Mouse (Mus musculus): ENCODE data around the gene Itga1.

The Itga1 gene

DNA sequence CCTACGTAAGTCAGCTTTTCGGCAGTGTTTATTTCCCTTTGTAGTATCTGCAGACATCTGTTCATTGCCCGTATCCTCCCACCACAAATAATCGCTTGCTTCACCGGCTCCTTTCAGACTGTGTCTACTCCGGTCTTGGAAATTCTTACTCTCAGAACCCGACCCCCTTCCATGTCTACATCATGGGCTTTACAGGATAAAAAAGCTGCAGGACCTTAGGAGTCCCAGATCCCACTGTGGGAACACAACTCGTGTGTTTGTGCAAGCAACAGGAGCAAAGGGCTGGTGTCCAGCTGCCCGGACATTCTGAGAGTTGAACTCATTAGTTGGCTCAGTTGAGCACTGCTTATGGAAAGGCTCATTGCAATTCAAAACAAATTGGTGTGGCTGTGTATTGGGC lies 47.0 kb downstream of the Itga1 start:
- DNase-seq (ENCODE audit: low read depth in 1 of 2, low spot score in 2 of 2) = no peak

DNA sequence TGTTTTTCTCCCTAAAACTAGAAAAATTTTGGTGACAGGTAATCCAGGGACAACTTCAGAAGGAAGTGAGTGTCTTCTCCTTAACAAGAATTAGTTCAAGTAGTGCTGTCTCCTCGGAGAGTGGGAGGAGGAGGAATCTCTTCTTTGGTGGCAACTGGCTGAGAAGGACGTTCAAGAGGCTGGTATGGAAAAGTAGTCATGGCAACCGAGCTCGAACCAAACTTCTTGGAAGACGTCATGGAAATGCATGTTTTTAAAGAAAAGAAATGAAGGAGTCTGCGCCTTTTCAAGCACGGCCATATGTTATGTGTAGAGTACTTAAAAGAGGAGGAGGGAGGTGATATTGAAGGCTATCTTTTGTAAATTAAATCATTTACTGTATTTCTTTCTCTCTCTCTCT lies 49.2 kb downstream of the Itga1 start:
- no peak for DNase-seq (ENCODE audit: low read depth in 1 of 2, low spot score in 2 of 2)

DNA sequence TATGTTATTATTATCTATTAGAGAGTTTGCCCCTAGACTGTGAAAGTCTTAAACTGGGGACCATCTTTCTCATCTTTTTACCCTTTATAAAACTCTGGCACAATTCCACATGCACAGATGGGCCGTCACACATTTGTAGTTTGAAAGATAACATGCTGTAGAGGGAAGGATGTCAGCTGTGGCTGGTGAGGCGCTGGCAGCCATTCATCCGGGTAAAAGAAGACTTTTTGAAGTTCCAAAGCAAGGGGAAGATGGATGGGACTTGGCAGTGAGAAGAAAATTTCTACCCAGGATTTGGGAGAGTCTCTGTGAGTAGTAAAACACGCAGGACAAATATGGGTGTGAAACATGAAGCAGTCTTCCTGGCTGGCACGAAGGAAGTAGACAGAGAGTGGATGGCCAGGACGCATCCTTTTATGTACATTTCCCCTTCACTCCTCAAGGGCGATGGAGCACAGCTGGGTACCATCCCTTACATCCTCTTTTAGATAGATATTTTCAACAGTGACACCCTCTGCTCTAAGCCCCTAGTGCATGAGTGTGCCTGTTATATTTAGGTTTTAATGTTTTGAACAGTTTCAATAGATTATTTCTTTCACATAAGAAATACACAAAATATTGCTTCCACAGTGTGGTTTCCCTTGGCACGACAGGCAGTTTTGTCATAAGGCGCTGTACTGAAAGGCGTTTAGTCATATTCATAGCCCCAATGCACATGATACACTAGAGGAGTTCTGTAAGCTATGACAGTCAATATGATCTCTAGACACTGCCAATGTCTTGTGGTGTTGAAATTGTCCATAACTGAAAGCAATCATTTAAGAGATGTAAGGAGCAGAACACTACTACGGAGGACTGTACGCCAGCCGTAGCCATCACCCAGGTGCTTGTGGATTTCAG lies 50.9 kb downstream of the Itga1 start:
- no peak for DNase-seq (ENCODE audit: low read depth in 1 of 2, low spot score in 2 of 2)

DNA sequence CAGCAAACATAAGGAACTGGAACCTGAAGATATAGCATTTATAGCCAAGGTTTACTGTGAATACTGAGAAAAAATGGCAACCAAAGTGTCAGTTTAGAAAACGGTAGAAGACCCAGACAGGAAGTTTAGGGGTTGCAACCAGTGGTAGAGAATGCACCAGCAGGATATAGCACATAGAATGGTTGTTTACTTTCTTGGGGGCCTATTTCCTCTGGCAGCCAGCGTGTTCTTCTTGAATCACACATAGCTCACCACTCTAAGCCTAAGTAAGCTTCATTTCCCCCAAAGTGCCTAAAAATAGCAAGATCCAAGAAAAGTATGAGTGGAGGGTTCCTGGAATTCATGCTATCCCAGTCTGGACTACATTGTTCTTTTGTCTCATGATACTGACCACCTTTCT lies 59.1 kb downstream of the Itga1 start:
- no peak for DNase-seq (ENCODE audit: low read depth in 1 of 2, low spot score in 2 of 2)

DNA sequence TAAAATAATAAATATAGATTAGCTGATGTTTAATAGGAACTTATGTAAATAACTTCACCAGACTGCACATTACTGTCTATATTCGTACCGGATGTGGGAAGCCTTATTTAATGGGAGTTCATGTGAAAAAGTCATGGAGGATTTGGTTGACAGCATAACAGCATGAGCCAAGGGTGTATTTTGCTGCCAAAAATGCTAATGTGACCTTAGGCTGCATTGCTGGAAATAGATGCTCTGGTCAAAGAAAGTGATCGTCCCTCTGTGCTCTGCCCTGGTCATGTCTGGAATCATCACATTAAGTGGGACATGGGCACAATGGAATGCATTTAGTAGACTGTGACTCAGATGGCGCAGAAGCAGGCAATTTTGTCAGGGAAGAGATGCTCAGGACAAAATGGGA lies 64.5 kb downstream of the Itga1 start:
- no peak for DNase-seq (ENCODE audit: low read depth in 1 of 2, low spot score in 2 of 2)

DNA sequence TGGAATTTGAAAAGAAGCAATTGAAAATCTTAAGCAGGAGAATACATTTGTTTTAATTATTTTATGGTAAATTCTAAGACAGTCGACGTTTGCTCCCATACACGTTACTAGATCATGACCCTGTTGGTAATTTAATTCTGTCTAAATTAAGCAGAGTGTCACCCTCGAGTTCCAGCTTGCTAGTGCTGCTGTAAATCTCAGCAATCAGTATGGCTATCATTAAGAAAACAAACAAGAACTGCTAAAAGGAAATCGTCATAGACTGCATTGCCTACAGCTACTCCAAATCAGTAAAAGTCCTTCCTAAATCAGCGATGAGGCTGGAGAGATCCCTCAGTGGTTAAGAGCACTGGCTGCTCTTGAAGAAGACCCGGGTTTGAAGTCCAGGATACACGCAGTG lies 66.4 kb downstream of the Itga1 start:
- no peak for DNase-seq (ENCODE audit: low read depth in 1 of 2, low spot score in 2 of 2)

DNA sequence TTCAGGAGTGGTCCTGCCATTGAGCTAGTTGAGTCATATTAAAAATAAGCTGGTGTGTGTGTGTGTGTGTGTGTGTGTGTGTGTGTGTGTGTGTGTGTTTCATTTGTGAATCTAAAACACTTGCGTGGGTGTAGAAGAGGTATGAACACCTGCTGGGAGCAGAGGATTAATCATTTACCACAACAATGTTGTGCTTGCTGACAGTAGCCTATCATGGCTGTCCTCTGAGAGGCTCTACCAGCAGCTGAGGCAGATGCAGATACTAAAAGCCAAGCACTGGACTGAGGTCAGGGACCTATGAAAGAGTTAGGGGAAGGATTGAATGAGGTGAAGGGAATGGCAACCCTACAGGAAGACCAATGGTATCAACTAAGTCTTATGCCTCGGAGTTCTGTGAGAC lies 68.6 kb downstream of the Itga1 start:
- no peak for DNase-seq (ENCODE audit: low read depth in 1 of 2, low spot score in 2 of 2)

DNA sequence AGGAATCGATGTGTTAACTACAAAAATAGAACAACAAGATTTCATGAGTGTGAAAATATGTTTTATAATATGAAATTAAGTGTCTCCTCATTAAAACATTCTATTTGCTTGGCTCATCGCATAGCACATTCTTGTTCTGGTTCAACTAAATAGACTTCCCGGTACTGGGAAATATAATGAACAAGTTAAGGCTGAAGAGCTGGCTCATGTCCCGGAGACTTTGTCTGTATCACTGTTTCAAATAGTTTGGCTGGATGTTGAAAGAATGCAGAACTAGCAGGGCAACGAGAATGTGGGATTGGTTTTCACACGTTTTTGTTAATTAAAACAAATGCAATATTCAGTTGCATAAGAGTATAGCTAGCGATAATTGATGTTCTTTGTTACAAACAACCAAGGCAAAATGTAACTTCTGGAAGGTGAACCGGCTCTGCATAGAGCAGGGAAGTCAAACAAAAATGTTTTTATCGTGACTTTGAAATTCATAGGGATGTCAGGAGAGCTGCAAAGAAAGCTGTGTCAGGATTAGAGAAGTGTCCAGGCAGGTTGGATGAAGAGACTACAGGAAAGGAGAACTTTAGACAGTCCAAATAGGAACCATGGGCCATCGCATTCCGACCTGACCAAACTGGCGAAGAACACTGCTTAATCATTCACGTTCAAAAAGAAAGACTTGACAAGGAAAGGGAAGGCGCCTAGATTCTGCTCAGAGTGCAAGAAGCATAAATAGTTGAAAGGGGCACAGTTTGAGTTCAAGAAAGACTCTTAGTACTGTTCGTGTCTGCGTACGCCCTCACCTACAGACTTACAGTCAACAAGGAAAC lies 70.4 kb downstream of the Itga1 start:
- DNase-seq (ENCODE audit: low read depth in 1 of 2, low spot score in 2 of 2) = no peak

DNA sequence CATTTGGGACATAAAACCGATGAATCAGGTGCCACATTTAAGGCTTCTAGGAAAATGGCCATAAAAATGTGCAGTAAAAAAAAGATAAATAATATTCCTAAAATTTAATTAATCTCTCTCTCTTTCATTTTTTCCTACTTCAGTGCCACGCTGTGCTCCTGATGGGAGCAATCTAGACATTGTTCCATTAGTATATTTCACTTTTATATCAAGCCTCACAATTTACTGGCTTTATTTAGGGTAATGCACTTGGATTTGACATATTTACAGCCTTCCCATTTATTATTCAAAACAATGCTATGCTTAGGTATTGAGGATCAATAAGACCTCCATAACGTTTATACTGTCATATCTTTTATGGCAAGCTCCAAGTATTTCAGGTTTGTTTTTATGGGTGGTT lies 76.4 kb downstream of the Itga1 start:
- no peak for DNase-seq (ENCODE audit: low read depth in 1 of 2, low spot score in 2 of 2)

DNA sequence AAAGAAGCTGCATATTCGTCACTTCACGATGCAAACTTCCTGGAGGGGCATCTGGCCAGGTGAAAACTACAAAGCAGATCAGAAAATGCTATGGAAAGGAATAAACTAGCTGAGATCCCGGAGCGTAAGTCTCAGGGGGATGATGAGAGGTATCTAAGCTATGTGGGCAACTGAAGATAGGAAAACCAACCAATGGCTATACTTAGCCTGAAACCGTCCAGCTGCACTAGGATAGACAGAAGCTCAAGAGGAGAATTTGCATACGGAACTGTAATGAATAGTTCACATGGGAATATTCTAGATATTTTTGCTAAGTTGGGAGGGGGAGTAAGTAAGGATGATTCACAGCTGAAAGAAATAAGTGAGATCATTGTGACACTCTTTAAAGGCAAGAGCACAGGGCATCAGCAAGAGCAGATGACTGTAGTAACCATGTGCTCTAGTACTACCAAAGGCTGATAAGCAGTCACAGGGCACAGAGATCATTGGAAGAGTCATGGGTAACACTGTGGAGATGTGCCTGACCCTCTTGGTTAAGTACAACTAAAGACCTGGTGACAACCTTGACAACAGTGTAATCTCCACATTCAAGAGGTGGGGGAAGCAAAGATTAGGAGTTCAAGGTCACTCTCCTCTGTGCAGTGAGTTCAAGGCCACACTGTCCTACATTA lies 79.5 kb downstream of the Itga1 start:
- no peak for DNase-seq (ENCODE audit: low read depth in 1 of 2, low spot score in 2 of 2)

DNA sequence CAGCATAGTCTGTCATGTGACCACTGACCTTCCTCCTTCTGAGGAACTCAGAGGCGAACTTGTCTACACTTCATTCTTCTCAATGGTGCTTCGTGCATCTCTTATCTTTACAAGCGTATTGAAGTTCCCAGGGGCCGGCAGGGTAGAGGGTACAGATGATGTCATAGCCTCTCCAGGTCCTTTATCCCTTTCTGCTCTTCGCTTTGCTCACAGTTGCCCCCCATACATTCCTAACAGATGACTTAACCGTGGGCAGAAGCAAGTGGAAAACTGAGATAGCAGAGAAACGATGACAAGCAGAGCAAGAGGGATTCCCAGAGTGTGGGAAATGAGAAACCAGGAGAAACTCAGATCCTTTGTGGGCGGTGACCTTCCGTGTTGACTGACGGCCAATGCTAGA lies 80.4 kb downstream of the Itga1 start:
- no peak for DNase-seq (ENCODE audit: low read depth in 1 of 2, low spot score in 2 of 2)

DNA sequence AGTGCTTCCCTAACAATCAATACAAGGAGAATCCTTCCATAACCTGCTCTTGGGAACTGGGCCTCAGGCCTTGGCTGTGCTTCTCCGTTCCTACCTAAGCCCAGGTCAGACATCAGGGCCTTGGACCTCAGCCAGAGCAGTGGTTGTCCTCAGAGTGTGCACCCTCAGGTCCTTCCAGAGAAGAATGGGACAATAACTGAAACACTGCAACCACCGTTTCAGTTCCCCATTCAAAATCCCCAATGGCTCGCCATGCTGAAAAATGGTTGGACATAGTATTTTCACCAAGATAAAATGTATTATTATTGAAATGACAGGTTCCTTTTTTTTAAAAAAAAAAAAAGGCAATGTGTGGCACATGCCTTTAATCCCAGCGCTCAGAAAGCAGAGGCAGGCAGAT lies 81.0 kb downstream of the Itga1 start:
- DNase-seq (ENCODE audit: low read depth in 1 of 2, low spot score in 2 of 2) = no peak

DNA sequence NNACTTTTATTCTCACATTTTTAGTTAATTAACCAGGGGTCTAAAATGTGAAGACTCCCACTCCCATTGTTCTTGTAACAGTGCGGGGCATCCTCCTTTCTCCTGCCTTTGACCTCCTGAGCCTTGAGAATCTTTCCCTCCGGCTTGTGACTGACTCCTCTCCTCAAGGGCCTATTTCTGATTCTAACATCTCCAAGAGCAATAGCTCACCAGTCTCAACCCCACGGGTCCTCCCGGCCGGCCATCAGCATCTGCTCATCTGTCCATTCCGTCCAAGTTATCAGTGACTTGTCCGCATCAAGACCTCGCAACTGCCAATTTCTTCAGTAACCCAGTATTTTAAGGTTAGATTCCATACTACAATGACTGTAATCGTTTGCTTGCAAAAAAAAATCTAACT lies 84.2 kb downstream of the Itga1 start:
- no peak for DNase-seq (ENCODE audit: low read depth in 1 of 2, low spot score in 2 of 2)

DNA sequence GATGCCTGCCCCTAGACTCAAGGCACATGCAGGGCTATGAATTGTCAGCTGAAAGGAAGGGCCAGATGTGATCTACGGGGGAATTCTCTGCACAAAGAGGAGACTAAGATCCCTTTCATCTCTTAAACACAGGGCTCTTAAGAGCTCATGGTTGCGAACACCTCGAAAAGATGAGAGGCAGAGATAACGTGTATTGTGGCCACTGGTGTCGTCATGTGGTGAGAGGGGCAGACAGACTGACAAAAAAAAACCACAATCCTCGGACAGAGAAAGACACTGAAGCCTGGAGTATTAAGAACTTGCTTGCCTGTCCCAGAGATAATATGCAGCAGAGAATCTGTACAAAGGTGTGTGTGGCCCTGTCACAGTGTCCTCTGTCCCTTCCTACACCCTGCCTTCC lies 90.2 kb downstream of the Itga1 start:
- no peak for DNase-seq (ENCODE audit: low read depth in 1 of 2, low spot score in 2 of 2)

DNA sequence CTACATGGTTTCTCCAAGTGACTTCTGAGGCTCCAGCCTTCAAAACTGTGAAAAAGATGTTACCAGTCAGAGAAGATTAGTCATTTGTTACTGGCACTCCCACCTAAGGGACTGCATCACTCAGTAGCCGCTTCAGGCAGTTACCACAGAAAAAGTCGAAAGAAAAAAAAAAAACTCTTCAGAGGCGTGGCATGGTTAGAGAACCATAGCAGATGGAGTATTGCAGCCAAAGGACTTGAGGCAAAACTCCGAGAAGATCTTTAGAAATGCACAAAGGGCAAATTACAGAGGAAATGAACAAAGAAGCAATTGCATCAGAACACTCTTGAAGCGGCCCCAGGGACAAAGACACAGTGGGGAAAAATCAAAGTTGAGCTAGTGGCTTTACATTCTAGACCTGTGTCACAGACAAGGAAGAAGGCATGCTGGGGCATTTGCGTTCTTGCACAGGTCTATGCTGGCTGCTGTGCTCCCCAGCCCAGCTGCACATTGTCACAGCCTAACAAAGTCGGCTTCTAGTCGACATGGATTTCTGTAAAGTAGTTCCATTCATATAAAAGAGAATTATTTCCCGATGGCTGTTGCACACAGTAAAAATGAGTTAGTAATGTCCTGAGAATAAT lies 95.4 kb downstream of the Itga1 start:
- DNase-seq (ENCODE audit: low read depth in 1 of 2, low spot score in 2 of 2) = no peak

DNA sequence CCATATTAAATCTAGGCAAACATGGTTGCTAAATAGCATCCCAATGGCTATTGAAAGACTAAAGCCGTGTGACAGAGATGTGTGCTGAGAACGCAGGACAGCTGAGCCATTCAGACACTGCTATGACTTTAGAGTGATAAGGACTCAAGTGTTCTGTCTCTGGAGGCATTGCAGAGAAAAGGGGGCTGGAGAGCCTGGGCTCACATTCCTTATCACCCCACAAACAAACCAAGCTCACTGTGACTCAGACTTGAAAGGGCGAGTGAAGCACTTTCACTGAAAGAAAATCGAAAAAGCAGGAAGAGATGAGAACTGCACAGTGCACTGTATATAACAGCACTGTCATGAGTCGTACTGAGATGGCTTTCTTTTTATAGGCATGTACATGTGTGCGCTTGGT lies 96.4 kb downstream of the Itga1 start:
- DNase-seq (ENCODE audit: low read depth in 1 of 2, low spot score in 2 of 2) = no peak

DNA sequence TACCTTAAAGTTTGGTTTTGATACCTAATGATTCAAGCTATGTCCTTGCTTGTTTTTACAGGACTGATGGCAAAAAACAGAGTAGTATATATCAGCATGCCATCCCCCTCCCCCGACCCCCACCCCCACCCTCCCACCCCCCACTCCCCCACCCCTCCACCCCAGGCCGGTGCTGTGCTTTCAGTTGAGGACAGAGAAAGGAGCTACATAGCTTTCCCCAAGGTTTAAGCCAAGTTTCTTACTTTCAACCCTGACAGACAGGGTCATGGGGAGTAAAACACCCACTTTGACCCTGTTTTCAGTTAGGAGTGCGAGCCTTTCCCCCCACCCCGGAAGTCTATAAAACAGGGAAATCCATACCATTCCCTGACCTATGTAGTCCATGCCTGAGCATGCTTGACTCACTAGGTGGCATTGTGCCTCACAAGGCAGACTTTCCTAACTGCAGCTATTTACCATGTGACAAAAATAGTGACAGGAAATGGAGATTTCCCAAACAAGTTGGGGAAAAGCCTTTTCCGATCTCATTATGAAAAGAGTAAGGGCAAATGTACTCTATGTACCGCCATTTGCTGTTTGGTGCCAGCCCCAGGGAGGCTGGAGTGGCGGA lies 98.2 kb downstream of the Itga1 start:
- DNase-seq (ENCODE audit: low read depth in 1 of 2, low spot score in 2 of 2) = no peak

DNA sequence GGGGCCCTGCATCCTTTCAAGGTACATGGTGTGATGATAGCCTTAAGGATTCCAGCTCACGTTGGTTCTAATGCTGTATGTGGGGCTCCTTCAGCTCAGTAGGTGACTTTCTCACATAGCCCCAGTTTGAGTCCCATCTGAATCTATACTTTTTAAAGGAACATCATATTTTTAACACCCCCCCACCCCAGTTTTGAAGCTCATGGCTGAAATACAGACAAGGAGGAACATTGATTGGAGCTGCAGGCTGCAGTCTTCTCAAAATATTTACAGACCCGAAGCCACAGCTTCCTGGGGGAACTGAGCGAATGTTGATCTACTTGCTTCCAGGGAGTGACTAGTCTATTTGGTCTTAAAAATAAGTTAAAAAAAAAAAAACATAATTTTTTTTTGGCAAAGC lies 98.9 kb downstream of the Itga1 start:
- no peak for DNase-seq (ENCODE audit: low read depth in 1 of 2, low spot score in 2 of 2)

DNA sequence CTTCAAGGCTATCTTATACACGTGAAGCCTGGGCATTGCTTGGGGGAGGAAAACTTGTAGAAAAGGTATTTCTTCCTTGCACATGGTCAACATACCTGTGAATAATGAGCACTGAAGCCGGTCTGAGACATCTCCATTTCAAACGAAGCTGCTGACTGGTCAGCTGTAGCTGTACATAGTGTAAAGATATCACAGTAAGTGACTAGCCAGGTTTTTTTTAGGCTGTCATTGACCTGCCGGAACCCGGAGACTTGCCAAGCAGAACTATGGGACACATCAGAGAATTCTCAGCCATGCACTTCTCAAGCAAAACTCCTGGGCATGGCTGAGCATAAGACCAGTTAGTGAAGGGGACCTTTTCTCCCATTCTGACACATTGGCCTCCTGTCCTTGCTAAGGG lies 99.6 kb downstream of the Itga1 start:
- DNase-seq (ENCODE audit: low read depth in 1 of 2, low spot score in 2 of 2) = no peak

DNA sequence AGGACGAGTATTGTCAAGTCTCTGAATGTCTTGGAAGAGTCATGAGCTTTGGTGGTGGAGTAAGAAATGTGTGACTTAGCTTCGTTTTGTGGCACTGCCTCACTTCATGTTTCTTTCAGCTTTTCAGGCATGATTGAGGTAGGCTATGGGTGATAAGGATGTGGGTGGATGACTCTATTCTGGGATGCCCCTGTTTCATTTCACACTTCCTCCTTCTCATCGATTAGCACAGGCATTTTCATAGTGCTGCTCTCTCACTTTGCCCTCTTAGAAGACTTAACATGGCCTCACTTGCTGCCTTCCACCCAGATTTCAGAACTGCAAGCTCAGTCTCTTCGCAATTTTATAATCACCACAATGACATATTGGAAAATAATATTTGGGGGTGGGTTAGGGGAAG lies 102.2 kb downstream of the Itga1 start:
- no peak for DNase-seq (ENCODE audit: low read depth in 1 of 2, low spot score in 2 of 2)

DNA sequence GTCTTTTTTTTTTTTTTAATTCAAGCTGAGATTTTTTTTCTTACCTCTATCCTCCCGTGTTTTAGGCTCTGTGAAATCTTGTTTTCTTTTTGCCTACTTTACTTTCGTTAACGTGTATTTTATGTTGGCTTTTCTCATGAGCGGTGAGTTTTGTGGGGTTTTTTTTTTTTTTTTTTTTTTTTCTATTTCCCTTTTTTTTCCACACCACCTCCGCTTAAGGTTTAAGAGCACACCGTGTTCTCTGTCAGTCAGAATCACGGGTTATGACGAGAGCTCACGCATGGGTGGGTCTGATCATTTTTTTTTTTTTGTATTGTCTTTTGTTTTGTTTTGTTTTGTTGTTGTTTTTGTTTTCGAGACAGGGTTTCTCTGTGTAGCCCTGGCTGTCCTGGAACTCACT lies 103.7 kb downstream of the Itga1 start:
- no peak for DNase-seq (ENCODE audit: low read depth in 1 of 2, low spot score in 2 of 2)
